Mouse (Mus musculus) megakaryocyte, embryonic 14.5 days (primary cell): Measurements from ENCODE around the gene Tmem79.
"Not testable (repeated sequence)": the region's sequence is repeated elsewhere in the genome, so short reads cannot be mapped to it uniquely, and the experiment has no call there.

ENCODE experiments used
- FLI1 ChIP-seq: IDR thresholded peaks from 2 replicates; pipeline ENCODE4 v1.6.1; 2012; ENCODE audit warnings: low read length, inconsistent platforms, mixed read lengths
- GATA1 ChIP-seq: IDR thresholded peaks from 3 replicates; pipeline ENCODE4 v1.6.1; 2012; ENCODE audit warnings: mixed read lengths, low read length, inconsistent platforms, borderline replicate concordance

DNA sequence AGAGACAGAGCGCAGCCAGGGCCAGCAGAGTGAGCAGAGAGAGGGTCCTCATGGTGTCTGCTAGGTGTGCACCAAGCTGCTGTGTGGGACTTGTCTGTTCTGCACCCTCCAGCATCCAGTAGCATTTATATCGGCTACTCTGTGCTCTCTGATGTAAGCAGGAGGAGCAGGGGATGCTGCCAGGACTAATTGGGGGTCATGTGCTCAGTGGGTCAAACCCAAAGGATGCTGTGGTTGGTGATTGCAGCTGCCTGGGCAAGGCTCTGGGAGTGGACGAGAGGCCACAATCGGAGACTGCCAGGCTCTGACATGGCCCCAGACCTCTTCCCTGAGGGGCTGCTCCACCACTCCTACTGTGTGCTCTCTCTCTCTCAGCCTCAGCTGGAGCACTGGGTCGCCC, 42.7 kb upstream of the Tmem79 start, which contains the start of gene Bglap2:
- TF ChIP-seq GATA1, FLI1: not testable (repeated sequence)
